Mouse (Mus musculus) liver, embryonic 15.5 days (tissue): ENCODE measurements around the gene Tnnt2. TPM values are rescaled to one million over a fixed set of nuclear protein-coding genes. Genes with fewer than 3 reads are reported as not detected.

Experiments used
- ATAC-seq: fragments of 200-750 bp; cut with Nextera tagmentation; 2 replicates; pipeline ENCODE4 v1.8.0; 2017; ENCODE audit warnings: moderate number of reproducible peaks, mild to moderate bottlenecking, moderate library complexity; ENCODE audit not compliant: insufficient read depth
- H3K27ac ChIP-seq: fragments of 300-500 bp; sonication (generic); replicated peaks from 2 replicates; pipeline ENCODE4 v1.5.1; 2015; ENCODE audit warnings: mild to moderate bottlenecking, inconsistent platforms
- H3K27me3 ChIP-seq: fragments of 300-500 bp; sonication (generic); 2 replicates; pipeline ENCODE4 v1.6.1; 2015; ENCODE audit warnings: mild to moderate bottlenecking, inconsistent platforms
- H3K36me3 ChIP-seq: fragments of 300-500 bp; sonication (generic); replicated peaks from 2 replicates; pipeline ENCODE4 v1.6.1; 2015; ENCODE audit warnings: moderate library complexity, mild to moderate bottlenecking, inconsistent platforms
- H3K4me1 ChIP-seq: fragments of 300-500 bp; sonication (generic); replicated peaks from 2 replicates; pipeline ENCODE4 v1.6.1; 2015; ENCODE audit warnings: inconsistent platforms
- H3K4me2 ChIP-seq: fragments of 300-500 bp; sonication (generic); 2 replicates; pipeline ENCODE4 v1.6.1; 2015; ENCODE audit warnings: moderate library complexity, mild to moderate bottlenecking, inconsistent platforms
- H3K4me3 ChIP-seq: fragments of 300-500 bp; sonication (generic); replicated peaks from 2 replicates; pipeline ENCODE4 v1.5.1; 2015; ENCODE audit warnings: mild to moderate bottlenecking, inconsistent platforms
- H3K9ac ChIP-seq: fragments of 300-500 bp; sonication (generic); 2 replicates; pipeline ENCODE4 v1.6.1; 2015; ENCODE audit warnings: moderate library complexity, mild to moderate bottlenecking, inconsistent platforms
- H3K9me3 ChIP-seq: fragments of 300-500 bp; sonication (generic); replicated peaks from 2 replicates; pipeline ENCODE4 v1.6.1; 2016; ENCODE audit warnings: inconsistent platforms
- WGBS: fragments of 180-500 bp; shearing (Covaris S2); methylation state at CpG from one replicate; pipeline ENCODE4 v1.1.7; 2015; ENCODE audit warnings: mixed read lengths; ENCODE audit not compliant: insufficient replicate concordance; 5-methylcytosine and 5-hydroxymethylcytosine counted together
- polyA plus RNA-seq: library from polyadenylated mRNA; unstranded; fragments of >200 nt; fragmentation: Nextera tagmentation; extraction: Ambion mirVana; gene quantifications from 2 replicates; pipeline ENCODE4 v1.2.1, GENCODE M21; 2015

Tnnt2 gene
- polyA plus RNA-seq, 1 experiment from 2014 or later, result 11.4 TPM

DNA sequence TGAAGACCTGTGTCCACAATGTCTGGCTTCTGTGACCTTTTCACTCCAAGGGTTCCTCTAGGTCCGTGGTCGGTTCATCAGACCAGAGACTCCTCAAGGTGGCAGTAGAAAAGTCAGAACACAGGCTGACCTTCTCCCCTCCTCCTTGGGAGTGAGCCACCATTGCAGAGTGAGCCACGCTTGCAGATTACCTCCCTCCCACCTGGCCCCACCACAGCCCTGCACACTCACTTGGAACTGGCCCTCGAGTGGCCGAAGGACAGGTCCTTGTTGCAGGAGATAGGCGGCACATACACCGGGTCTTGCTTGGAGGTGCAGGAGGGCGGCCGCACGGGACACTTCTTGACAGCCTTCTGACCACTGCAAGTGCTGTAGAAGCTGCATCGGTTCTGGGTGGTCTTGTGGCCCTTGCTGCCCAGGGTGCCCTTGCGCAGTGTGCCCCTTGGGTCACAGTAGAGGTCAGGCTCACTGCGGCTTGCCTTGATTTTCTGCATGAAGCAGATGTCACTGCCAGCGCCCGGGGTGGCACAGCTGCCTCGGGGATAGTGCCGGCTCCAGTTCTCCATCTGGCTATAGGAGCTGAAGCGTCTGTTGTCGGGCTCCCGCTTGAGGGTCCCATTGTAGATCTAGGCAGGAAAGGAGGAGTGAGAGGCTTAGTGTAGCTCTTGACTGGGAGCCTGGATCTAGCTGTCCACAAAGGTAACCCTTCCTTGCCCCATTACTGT lies 53.5 kb downstream of the Tnnt2 start:
- no peaks in the 10 kb centered on the region for H3K36me3 ChIP-seq
- H3K9ac ChIP-seq, result no peak overlapping the region
- H3K4me2 ChIP-seq, result no peak overlapping the region
- H3K27ac ChIP-seq, result no peak overlapping the region
- no peak overlapping the region for H3K4me3 ChIP-seq
- no peaks in the 10 kb centered on the region for H3K4me1 ChIP-seq
- H3K9me3 ChIP-seq, result no peaks in the 10 kb centered on the region
- 62% methylated on average over 20 of the region's 20 CpGs for WGBS
- ATAC-seq, result no peak
- H3K27me3 ChIP-seq, result peaks cover 60% of the 10 kb centered on the region

DNA sequence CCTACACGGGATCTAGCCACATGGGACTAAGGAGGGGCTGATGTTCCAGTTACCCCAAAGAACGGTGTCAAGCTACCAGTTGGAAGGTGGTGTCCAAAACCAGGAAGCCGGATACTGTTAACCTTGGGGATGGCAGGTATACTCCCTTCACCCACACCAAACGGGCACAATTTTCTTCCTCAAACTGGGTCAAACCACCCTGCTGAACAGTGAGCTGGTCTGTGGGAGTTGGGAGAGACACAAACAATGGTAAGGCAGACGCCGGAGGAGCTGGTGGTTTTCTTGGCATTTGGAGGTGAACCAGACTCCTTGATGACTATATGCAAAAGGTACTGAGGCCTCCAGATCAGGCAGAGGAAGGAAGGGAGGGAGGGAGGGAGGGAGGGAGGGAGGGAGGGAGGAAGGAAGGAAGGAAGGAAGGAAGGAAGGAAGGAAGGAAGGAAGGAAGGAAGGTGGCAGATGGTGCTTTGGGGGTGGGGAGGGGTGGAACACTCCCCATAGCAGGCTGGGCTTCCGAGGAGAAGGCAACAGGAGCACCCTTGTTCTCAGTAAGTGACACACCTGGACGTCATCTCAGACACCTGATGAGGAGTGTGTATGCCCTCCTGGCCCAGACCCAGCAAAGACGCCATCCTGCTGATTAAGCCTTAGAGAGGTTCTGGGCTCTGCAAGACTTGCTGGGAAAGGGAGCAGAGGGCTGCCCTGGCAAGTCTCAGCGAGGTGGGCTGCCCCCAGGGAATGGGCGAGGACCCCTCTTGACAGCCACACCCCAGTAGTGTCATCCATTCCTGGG lies 55.5 kb downstream of the Tnnt2 start:
- Histone ChIP-seq H3K9ac (no peak overlapping the region), H3K27ac (no peak overlapping the region), H3K27me3 (peaks cover 64% of the 10 kb centered on the region), H3K36me3 (no peaks in the 10 kb centered on the region), H3K4me1 (peaks cover 10% of the 10 kb centered on the region), H3K9me3 (no peaks in the 10 kb centered on the region), H3K4me3 (no peak overlapping the region), H3K4me2 (no peak overlapping the region)
- WGBS, result 50% methylated on average over 11 of the region's 11 CpGs
- ATAC-seq, result no peak

DNA sequence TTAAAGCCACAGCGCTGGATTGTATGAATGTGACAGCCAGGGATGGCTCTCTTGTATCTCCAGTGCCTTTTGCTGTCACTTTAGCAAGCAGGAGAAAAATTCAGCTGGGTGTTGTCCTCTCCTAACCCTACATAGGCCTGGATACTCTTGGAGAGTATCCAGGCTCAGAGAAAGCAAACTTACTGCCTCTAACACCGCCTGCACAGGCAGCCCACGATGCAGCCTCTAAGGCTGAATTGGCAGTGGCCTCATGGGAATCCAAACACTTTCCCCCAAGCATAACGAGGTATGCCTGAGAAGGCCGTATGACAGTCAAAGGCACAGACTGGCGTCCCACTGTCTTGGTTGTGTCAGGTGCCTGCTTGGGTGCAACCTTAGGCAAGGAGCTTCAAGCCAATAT lies 56.1 kb downstream of the Tnnt2 start:
- no peaks in the 10 kb centered on the region for H3K36me3 ChIP-seq

DNA sequence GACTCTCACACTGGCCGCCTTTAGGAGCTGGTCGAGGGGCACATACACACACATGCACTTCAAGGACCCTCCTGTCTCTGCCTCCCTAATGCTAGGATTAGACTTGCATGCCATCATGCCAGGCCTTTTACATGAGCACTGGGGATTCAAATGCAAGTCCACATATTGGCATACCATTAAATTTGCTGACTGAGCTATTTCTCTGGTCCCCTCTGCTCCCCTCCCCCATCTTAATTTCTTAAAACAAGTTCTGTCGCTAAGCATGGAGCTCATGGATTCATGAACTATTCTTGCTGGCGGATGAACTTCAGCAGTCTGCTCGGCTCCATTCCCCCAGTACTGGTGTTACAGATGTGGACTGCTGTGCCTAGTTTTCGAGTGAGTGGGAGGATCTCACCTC lies 56.6 kb downstream of the Tnnt2 start:
- WGBS, result 57% methylated on average over 6 of the region's 6 CpGs
- no peak overlapping the region for H3K27ac ChIP-seq
- peaks cover 10% of the 10 kb centered on the region for H3K4me1 ChIP-seq
- H3K9me3 ChIP-seq, result no peaks in the 10 kb centered on the region
- no peaks in the 10 kb centered on the region for H3K36me3 ChIP-seq
- no peak overlapping the region for H3K4me2 ChIP-seq
- H3K4me3 ChIP-seq, result no peak overlapping the region
- H3K9ac ChIP-seq, result no peak overlapping the region
- peaks cover 70% of the 10 kb centered on the region for H3K27me3 ChIP-seq
- no peak for ATAC-seq

More for the DNA sequence above, 56.1 kb downstream of the Tnnt2 start:
- H3K4me1 ChIP-seq, result peaks cover 10% of the 10 kb centered on the region
- H3K9ac ChIP-seq, result no peak overlapping the region
- ATAC-seq, result no peak
- H3K27me3 ChIP-seq, result peaks cover 67% of the 10 kb centered on the region
- 60% methylated on average over 6 of the region's 6 CpGs for WGBS
- no peaks in the 10 kb centered on the region for H3K9me3 ChIP-seq
- H3K27ac ChIP-seq, result no peak overlapping the region
- no peak overlapping the region for H3K4me3 ChIP-seq
- no peak overlapping the region for H3K4me2 ChIP-seq

DNA sequence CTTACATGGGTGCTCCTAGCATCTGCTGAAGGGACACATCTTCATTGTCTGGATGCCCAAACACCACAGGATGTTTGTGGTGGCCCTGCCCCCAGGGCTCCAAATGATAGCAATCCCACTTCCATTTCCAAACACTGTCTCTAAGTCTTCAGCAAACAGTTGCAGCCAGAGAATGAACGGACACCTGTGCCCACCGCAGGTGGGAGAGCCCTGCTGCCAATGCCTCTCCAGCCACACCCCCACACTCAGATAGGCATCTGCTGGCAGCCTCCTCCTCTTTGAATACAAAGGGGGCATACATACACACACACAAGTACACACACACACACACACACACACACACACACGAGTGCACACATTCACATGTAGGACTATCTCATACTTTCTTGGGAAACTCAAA lies 57.2 kb downstream of the Tnnt2 start:
- peaks cover 70% of the 10 kb centered on the region for H3K27me3 ChIP-seq
- H3K4me2 ChIP-seq, result no peak overlapping the region
- H3K27ac ChIP-seq, result no peak overlapping the region
- H3K4me3 ChIP-seq, result no peak overlapping the region
- H3K4me1 ChIP-seq, result peaks cover 10% of the 10 kb centered on the region
- no peak overlapping the region for H3K9ac ChIP-seq
- WGBS, result 71% methylated on average over 3 of the region's 3 CpGs
- no peaks in the 10 kb centered on the region for H3K36me3 ChIP-seq
- H3K9me3 ChIP-seq, result no peaks in the 10 kb centered on the region
- no peak for ATAC-seq

DNA sequence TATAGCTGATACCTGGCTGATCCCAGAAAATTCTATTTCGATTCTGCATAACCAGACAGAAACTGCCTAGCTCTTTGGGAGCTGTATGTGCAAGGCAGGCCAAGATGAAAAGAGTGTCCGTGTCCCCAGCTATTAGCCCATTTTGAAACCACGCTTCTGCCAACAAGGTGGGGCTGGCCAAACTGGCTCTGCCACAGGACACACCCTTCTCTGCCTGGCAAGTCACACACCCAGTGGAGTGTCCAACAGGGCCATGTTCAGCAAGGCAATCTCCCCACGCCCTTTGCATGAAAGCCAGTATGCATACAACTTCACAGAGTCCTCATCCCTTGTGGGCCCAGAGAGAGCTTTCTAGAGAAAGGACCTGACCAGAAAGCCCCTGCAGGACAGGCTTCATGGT lies 59.2 kb downstream of the Tnnt2 start:
- peak; percentile 51; the same call in 1 of the 2 replicates for ATAC-seq
- no peak overlapping the region for H3K27ac ChIP-seq

DNA sequence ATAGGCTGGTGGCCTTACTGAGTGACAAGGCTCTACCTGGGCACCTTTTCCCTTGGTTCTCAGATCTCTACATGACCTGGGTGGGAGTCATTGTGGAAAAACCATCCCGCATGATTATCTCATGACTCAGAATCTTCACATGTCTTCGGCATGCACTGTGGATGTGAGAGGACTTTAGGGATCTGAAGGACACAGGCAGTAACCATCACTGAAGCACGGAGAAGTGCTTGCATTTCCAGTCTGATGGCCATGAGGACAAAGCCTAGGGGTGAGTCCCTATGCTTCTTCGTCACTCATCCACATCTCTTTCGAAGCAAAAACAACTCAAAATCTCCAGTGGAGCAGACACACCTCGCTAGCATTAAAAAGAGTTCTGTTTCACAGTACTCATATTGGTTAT lies 63.1 kb downstream of the Tnnt2 start:
- ATAC-seq, result no peak
- Histone ChIP-seq H3K27ac (no peak overlapping the region), H3K4me2 (no peak overlapping the region), H3K9ac (no peak overlapping the region), H3K4me1 (peaks cover 10% of the 10 kb centered on the region), H3K9me3 (no peaks in the 10 kb centered on the region), H3K36me3 (no peaks in the 10 kb centered on the region), H3K27me3 (peaks cover 84% of the 10 kb centered on the region), H3K4me3 (no peak overlapping the region)
- WGBS, result 66% methylated on average over 6 of the region's 6 CpGs

More for the DNA sequence above, 59.2 kb downstream of the Tnnt2 start:
- Histone ChIP-seq H3K9ac (no peak overlapping the region), H3K4me1 (peaks cover 10% of the 10 kb centered on the region), H3K9me3 (no peaks in the 10 kb centered on the region), H3K4me2 (0 out of 2 replicates have a peak overlapping the region, but pooled peaks have one; percentile 7), H3K36me3 (no peaks in the 10 kb centered on the region), H3K4me3 (no peak overlapping the region), H3K27me3 (peaks cover 76% of the 10 kb centered on the region)
- 65% methylated on average over 4 of the region's 4 CpGs for WGBS

DNA sequence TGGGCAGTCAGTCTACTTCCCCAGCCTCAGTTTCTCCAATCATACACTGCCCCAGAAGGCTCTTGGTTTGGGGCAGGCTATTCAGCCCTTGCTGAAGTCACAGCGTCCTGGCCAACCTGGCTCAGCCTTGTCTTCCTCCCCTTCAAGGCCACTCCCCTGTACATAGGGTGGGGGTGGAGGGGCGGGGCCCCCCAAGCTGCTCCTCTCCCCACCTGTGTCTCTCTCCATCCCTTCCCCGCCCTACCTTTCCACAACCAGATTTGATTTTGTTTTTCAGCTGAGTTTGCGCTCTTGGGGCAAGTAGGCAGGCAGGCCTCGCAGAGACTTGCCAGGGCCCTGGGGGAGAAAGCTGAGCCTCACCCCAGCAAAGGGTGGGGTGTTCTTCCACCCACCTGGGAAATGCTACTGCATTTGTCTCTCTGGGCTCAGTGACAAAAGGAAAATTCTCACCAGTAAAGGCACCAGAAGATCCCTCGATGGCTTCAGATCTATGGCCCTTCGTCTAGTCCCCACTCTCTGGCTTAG lies 63.9 kb downstream of the Tnnt2 start:
- Histone ChIP-seq H3K4me2 (no peak overlapping the region), H3K27me3 (peaks cover 86% of the 10 kb centered on the region), H3K36me3 (no peaks in the 10 kb centered on the region), H3K4me1 (peaks cover 9% of the 10 kb centered on the region), H3K9ac (no peak overlapping the region), H3K9me3 (no peaks in the 10 kb centered on the region), H3K4me3 (no peak overlapping the region), H3K27ac (no peak overlapping the region)
- WGBS, result 64% methylated on average over 7 of the region's 7 CpGs
- no peak for ATAC-seq

Other genes with a start within 250 kb of the Tnnt2 start
- 1.0 and 1.2 TPM in 2 replicates for gene Nav1, start 229.1 kb upstream of the Tnnt2 start, polyA plus RNA-seq
- gene Csrp1, start 116.3 kb upstream of the Tnnt2 start, polyA plus RNA-seq, result 32.7 and 33.8 TPM in 2 replicates
- gene Phlda3, start 70.2 kb upstream of the Tnnt2 start, polyA plus RNA-seq, result 6.2 and 6.7 TPM in 2 replicates
- 15.5 and 23.2 TPM in 2 replicates for gene Tnni1, start 56.9 kb upstream of the Tnnt2 start, polyA plus RNA-seq
- 0.30 and 0.56 TPM in 2 replicates for gene Lad1, start 17.8 kb upstream of the Tnnt2 start, polyA plus RNA-seq
- 0.05 TPM in 1 of 2 replicates, not detected in the other for gene Pkp1, start 82.9 kb downstream of the Tnnt2 start, polyA plus RNA-seq
- not detected in 2 replicates for gene Igfn1, start 170.0 kb downstream of the Tnnt2 start, polyA plus RNA-seq
- gene Tmem9, start 171.8 kb downstream of the Tnnt2 start, polyA plus RNA-seq, result 81.4 and 95.3 TPM in 2 replicates
- not detected in 2 replicates for gene Ascl5, start 214.4 kb downstream of the Tnnt2 start, polyA plus RNA-seq
- gene Cacna1s, start 216.4 kb downstream of the Tnnt2 start, polyA plus RNA-seq, result 0.36 and 0.52 TPM in 2 replicates